Mouse (Mus musculus) T-helper 2 cell (primary cell): Measurements from ENCODE around the gene Gm42791.

Experiments used
- in situ Hi-C: fragments of 300-600 bp; cut with MboI, MseI; formaldehyde crosslinking; loops from one replicate; pipeline ENCODE4 v1.15.1; 2025; ENCODE audit warnings: high pct_unique_total_duplicates

Gene Gm42791

GRCm38 (mm10) chr5:149009111-149009510 lies 14.2 kb upstream of the Gm42791 start:
- in situ Hi-C loops = no loop called here

DNA sequence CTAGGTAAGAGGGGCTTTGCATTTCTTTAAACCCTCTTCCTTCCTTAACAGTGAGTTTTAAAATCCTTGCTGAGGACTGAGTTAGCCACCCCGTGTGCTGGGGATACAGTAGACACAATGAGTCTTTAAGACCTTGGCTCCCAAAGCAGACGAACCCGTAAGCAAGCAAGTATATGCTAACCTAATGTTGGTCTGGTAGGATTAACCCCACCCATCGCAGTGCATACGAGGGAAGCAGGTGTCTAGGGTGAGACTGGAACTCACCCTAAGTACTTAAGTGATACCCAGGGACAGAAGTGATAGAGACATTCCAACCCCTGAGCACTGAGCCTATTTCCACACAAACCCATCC lies 12.3 kb upstream of the Gm42791 start:
- in situ Hi-C loops = no loop called here

DNA sequence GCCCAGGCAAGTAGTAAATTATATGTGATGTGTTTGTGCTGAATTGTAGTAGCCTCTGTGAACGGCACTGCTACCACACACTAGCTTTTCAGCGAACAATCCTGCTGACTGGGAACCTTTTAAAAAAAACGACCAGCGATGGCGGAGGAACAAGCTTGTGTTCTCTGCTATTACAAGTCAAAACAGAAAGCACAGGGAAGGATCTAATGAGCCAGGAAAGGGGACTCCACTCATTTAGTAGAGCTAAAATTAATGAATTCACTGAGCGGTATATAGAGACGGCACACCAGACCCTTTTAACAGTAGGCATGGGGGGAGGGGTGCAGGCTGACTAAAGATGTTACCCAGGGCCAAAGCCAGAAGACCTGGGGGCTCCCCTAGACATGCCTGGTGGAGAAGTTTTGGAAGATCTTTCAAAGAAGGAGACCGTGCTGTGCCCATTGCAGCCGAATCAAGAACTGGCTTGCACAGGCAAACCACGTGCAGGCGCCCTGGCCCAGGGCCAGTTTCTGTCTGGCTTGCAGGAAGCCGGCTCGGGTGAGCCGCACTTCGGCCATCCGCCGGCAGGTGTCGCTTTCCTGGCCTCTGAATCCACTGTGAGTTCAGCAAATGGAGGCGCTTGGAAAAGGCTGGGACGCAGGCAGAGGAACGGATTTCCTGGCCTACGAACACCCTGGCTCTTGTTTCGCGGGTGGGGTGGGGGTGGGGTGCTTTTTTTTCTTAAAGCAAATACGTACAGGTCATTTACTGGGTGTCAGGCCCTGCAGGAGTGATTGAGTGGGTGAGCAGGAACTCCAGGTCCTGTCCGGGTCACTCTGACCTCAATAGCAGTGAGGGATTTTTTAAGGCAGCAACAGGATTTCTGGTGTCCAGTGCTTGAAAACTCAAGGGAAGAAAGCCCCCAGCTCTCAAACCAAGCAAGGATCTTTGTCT lies 11.7 kb upstream of the Gm42791 start:
- in situ Hi-C loops = no loop called here

DNA sequence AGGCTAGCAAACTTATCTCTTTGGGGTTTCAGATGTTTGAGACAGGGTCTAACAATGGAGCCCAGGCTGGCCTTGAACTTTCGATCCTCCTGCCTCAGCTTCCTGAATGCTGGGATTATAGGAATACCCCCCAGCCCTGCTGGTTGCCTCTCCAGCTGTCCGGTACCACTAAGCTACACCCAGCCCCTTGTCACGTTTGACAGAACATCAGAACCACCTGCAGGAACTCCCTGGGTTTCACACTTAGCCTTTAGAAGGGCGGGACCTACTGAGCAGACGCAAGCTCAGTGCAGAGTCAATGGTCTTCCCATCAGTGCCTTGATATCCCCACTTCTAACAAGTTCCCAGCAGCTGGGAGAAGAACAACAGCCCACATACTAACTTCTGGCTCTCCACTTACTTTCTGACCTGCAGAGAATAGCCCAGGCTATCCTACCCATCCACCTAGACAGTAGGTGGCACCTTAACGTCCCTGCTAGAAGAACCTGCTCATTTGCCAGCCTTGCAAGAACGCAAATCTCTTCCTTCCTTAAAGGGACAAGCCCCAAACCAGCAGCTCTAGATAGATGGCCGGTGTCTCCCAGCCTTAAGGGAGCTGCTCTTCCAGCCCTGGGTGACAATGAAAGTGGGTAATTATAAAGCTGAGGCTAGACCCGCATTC lies 10.9 kb upstream of the Gm42791 start:
- in situ Hi-C loops = no loop called here

- in situ Hi-C loops = no loop called here
Observed at GRCm38 (mm10) chr5:149005083-149005482, 10.1 kb upstream of the Gm42791 start.

DNA sequence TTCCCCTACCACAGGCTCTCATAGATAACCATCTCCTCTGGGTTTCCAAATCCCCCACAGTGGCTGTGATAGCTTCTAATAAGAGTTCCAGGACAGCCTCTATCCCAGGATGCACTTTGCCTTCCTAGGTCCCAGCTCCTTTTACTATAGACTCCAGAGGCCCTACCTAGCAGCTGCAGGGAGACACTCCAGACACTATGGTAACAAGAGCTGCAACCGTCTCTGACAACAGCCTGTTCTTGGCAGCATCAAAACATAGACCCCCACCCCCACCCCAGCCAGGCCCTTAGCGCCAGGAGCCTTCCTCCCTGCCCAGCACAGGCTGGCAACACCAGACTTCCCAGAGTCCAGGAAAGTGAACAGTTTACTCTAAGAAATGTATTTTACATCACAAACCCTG lies 8.2 kb upstream of the Gm42791 start:
- in situ Hi-C loops = no loop called here

GRCm38 (mm10) chr5:149002803-149003115 lies 7.8 kb upstream of the Gm42791 start:
- in situ Hi-C loops = no loop called here

GRCm38 (mm10) chr5:149002034-149002802 lies 7.3 kb upstream of the Gm42791 start:
- in situ Hi-C loops = no loop called here

- in situ Hi-C loops = no loop called here
Observed at GRCm38 (mm10) chr5:148999802-149000201, 4.9 kb upstream of the Gm42791 start.

DNA sequence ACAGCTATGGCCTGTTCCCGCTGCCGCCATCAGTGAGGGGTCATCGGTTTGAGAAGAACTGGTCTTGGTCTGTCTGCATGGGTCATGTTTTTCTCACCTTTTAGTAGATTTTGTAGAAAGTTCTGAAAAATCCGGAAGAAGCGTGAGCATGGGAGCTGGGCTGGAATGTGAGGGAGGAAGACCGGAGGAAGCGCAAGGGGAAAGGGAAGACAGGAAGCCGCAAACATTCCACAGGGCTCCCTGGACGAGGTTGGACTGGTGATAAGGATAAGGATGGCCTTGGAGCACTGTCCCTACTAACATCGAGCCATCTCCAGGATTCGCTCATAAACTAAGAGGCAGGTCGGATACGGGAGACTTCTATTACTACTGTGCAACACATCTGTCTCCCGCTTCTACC lies 3.6 kb upstream of the Gm42791 start:
- in situ Hi-C loops = no loop called here

DNA sequence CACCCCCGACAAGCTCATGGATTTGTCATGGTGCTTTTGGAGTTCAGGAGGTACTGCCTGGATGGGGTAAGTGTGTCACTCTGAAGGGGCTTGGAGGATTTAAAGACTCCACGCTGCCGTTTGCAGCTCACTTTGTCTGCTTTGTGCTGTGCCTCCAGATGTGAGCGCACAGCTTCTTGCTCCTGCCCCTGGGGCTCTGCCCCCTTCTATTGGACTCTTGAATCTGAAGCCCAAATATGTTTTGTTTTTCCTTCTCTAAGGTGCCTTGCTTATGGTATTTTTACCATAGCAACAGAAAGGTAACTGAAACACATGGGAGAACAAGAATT lies 1.7 kb upstream of the Gm42791 start:
- in situ Hi-C loops = no loop called here

GRCm38 (mm10) chr5:148995962-148996708 lies 1.2 kb upstream of the Gm42791 start:
- in situ Hi-C loops = no loop called here

- in situ Hi-C loops = no loop called here
Observed at GRCm38 (mm10) chr5:148994311-148994705, 639 bp downstream of the Gm42791 start.

DNA sequence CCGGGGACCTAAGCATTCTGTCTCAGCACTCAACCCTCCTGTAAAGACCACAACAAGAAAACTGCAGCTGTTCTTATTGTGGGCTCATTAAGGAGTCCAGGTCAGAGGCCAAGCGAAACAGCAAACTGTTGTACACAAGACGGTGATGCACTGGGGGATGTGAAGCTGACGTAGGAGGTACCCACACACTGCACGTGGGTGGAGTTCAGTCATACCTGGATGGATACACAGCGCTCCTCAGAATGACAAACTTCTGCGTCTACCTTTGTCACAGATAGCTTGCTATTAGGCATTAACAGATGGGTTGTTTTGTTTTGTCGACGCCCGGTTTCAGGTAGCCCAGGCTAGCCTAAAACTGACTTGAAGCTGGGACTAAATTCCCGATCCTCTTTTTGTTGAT lies 2.3 kb downstream of the Gm42791 start:
- in situ Hi-C loops = no loop called here

DNA sequence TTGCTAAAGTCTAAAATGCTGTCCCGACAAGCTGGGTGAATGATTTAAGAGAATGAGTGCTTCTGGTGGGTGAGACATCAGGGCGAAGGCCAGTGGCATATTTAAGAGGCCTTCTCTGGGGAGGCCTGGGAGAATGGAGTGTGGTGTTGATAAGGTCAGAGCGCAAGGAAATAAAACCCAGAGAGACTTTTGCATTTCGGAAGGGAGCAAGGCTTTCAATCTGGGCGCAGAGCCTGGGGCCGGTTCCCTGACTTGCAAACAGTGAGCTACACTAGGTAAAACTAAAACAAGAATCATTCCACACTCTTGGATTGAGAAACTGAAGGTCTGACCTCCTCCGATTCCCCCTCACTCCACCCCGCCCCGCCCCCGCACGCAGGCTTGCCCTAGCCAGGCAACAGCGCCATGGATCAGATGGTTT lies 4.0 kb downstream of the Gm42791 start:
- in situ Hi-C loops = no loop called here

GRCm38 (mm10) chr5:148989480-148989879 lies 5.5 kb downstream of the Gm42791 start:
- in situ Hi-C loops = no loop called here

DNA sequence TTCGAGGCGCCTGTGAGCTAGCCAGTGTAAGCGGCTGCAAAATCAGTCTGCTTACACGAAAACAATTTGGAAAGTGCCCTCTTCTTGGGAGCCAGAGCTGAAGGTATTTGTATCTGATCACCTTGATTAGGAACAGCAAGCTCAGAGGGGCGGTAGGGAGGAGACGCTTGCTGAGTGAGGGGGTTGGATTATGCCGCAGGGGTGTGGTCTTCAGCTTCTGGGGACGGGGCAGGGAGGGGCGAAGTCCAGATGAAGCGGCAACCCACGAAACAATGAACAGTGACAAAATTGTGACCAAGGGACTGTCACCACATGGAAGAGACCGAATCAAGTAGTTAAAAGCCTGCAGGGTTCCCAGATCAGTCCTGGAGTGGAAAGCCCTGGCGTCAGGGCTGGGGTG lies 10.0 kb downstream of the Gm42791 start:
- in situ Hi-C loops = no loop called here

DNA sequence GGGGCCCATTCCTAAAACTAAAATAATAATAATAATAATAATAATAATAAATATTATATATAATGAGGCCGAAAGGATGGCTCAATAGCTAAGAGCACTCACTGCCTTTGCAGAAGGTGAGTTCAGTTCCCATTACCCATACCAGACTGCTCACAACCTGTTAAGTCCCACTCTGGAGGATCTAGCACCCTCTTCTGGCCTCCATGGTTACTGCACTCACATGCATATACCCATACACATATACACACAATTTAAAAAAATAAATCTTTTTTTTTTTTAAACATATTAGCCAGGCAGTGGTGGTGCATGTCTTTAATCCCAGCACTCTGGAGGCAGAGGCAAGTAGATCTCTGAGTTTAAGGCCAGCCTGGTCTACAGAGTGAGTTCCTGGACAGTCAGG lies 11.3 kb downstream of the Gm42791 start:
- in situ Hi-C loops = no loop called here

GRCm38 (mm10) chr5:148983108-148983664 lies 11.8 kb downstream of the Gm42791 start:
- in situ Hi-C loops = no loop called here

DNA sequence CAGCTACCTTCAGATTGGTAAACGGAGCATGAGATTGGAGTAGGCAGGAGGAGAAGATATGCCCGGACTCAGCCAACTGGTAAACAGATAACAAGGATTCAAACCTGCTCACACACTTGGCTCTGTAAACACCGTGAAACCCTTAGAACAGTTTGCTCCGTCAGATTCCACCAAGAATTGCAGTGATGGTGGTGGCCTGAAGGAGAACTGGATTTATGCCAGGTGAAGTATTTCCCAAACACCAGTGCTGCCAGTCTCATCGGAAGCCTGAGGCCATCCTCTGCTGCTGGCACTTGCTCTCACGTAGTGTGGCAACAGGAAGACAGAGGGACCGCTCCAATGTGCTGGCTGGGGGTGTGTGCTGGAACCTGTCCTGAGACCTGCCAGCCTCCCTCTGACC lies 12.6 kb downstream of the Gm42791 start:
- in situ Hi-C loops = no loop called here

DNA sequence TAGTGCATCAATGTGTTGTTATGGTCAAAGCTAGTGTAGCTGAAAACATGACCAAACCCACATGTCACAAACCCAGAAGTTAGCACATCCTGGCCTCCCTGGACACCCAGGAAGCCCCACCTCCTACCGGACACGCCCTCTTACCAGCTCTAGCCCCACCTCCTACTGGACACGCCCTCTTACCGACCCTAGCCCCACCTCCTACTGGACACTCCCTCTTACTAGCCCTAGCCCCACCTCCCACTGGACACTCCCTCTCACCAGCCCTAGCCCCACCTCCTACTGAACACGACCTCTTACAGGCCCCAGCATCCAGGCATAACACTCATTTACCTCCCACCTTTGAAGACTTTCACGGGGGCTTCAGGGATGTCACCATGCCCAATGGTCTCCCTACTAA lies 14.3 kb downstream of the Gm42791 start:
- in situ Hi-C loops = no loop called here
